ENCODE assay signal across 23 mouse cellular contexts in genomic region chr6:137151015-137151414, GRCm38 (mm10). TPM values are rescaled to one million over a fixed set of nuclear protein-coding genes. Genes with fewer than 3 reads are reported as not detected.
"Had no signal": no experiment of that assay in that cellular context is flagged by ENCODE, and none has a peak within 500 bp of the region (broad histone marks: within the 10 kb centered on the region; RNA-seq: fewer than 3 reads in every experiment).

No protein-coding gene starts in this region.

- H3K4me3 ChIP-seq: liver, embryonic 15.5 days; lung, embryonic 15.5 days; megakaryocyte, embryonic 14.5 days; midbrain, embryonic 13.5 days; midbrain, embryonic 15.5 days; myocyte; neural tube, embryonic 13.5 days; neural tube, embryonic 15.5 days had no signal

- ATAC-seq: liver, postnatal 0 days; lung, postnatal 0 days; midbrain, embryonic 13.5 days; midbrain, embryonic 15.5 days had no signal

- H3K27ac ChIP-seq: liver, embryonic 15.5 days; lung, embryonic 15.5 days; macrophage; midbrain, embryonic 13.5 days; midbrain, embryonic 15.5 days; neural tube, embryonic 13.5 days; neural tube, embryonic 15.5 days had no signal

- H3K36me3 ChIP-seq: liver, embryonic 15.5 days; lung, embryonic 15.5 days; midbrain, embryonic 13.5 days; midbrain, embryonic 15.5 days; neural tube, embryonic 13.5 days; neural tube, embryonic 15.5 days had no signal

- H3K4me2 ChIP-seq: liver, embryonic 15.5 days; lung, embryonic 15.5 days; midbrain, embryonic 11.5 days; midbrain, embryonic 13.5 days; midbrain, embryonic 15.5 days; neural tube, embryonic 13.5 days; neural tube, embryonic 15.5 days had no signal

- DNase-seq: liver, postnatal 0 days; lung, adult 2 months; lung, postnatal 14 days; lung, postnatal 36 days; retina, postnatal 1 day; right cerebral cortex, adult 18-20 months; right cerebral cortex, postnatal 25 days; right cerebral cortex, postnatal 4 days; spleen, adult 18-20 months; thymus, adult 18-20 months; thymus, postnatal 14 days; thymus, postnatal 36 days had no signal

- H3K9me3 ChIP-seq: liver, embryonic 15.5 days; lung, embryonic 15.5 days; midbrain, embryonic 13.5 days; midbrain, embryonic 15.5 days; neural tube, embryonic 13.5 days; neural tube, embryonic 15.5 days had no signal

- H3K27me3 ChIP-seq: liver, embryonic 15.5 days; lung, embryonic 15.5 days; megakaryocyte, embryonic 14.5 days; midbrain, embryonic 13.5 days; midbrain, embryonic 15.5 days; neural tube, embryonic 13.5 days; neural tube, embryonic 15.5 days had no signal

- H3K9ac ChIP-seq: liver, embryonic 15.5 days; liver, postnatal 0 days; lung, embryonic 15.5 days; midbrain, embryonic 13.5 days; midbrain, embryonic 15.5 days; neural tube, embryonic 13.5 days; neural tube, embryonic 15.5 days had no signal

- H3K4me1 ChIP-seq: liver, embryonic 15.5 days; megakaryocyte, embryonic 14.5 days; midbrain, embryonic 13.5 days; midbrain, embryonic 15.5 days; neural tube, embryonic 13.5 days; neural tube, embryonic 15.5 days had no signal

RNA-seq across cellular contexts. Expression of gene Rerg, which starts 19.3 kb away (rescaled TPM):
- polyA plus RNA-seq: macrophage had no signal
